Mouse (Mus musculus): ENCODE data around the gene Hoxa6.

Gene Hoxa6

DNA sequence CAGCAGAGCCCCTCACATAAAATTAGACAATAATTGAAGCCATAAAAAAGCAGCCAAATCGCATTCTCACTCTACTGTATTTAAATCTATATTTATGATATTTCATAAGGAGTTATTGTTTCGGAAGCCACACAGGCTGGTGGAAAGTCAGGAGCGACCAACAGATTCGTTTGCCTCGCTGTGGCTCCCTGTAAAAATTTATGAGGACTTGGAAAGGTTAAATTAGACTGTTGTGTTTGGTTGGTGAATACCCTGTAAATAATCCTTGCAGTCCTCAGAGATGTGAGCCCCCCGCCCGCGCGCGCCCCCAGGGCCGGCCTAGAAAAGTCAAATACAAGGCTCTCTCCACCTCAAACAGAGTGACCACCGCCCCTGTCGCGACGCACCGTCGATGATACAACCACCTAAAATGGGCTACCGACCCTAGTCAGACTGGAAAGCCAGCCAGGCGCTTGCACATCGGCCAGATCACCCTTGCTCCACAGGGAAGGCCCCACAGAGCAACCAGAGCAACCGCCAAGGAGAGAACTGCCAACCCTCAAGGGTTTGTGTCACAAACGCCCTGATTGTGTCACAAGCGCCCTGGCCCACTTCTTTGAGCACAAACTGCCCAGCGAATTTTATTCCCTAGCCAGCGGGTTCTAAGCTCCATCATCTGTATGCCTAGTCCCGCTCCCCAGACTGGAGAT, 18.2 kb upstream of the Hoxa6 start:
- peak in 1 of 2 experiments; percentile 60 for DNase-seq

DNA sequence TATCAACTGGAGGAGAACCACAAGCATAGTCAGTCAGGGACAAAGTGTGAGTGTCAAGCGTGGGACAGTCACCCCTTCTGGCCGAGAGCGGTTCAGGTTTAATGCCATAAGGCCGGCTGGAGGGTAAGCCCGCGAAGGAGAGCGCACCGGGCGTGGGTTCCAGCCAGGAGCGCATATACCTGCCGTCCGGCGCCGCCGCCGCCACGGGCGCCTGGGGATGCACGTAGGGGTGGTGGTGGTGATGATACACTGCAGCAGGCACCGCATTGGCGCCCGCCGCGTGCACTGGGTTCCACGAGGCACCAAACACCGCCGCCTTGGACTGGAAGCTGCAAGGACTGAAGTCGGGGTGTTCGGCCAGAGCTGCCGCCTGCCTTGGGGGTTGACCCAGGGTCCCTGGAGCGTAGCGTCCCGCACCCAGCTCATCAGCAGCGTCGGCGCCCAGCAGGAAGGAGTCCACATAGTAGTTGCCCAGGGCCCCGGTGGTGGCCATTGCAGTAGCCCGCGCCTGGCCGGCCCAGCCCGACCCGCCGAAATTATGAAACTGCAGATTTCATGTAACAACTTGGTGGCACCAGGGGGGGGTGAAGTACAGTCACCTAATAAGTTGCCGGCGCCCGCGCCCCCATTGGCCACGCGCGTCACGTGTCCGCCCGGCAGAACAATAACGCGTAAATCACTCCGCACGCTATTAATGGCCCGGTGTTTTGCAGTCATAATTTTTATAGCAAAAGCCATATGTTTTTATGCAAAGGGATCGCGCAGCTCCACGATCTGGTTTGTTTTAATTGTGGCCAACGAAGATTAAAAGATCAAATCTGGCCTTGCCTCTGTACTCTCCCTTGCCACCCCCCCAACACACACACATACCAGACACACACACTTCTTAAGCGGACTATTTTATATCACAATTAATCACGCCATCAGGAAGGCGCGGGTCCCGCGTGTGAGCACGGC, 17.4 kb upstream of the Hoxa6 start:
- peak; percentile 94 to 95 for DNase-seq

DNA sequence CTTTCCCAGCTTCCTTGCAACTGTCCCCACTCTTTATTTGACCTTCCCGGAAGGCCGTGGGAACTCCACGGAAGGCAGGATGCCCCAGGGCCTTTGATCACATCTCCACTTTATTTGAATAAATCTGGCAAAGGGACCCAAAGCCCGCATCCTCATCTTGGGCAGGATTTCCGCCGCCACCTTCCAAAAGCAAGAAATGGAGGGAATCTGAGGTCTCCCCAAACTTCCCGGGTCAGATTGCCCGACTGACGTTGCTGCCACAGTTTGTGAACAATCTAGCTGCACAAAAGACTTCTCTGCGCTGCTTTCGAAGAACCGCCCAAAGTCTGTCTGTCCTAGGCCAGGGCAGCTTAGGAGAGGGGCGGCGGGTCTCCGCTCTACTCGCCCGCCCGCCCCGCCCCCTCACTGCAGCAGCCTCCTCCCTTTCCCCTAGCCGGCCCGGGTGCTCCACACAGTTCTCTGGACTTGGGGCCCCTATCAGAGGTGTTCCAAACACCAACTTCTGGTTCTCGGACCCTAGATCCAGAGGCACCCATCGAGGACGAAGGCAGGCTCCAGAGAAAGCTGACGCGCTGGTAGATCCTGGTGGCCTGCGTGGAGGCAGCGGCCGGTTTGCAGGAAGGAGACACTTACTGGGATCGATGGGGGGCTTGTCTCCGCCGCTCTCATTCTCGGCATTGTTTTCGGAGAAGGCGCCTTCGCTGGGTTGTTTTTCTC, 16.5 kb upstream of the Hoxa6 start:
- peak in 1 of 2 experiments; percentile 61 for DNase-seq

DNA sequence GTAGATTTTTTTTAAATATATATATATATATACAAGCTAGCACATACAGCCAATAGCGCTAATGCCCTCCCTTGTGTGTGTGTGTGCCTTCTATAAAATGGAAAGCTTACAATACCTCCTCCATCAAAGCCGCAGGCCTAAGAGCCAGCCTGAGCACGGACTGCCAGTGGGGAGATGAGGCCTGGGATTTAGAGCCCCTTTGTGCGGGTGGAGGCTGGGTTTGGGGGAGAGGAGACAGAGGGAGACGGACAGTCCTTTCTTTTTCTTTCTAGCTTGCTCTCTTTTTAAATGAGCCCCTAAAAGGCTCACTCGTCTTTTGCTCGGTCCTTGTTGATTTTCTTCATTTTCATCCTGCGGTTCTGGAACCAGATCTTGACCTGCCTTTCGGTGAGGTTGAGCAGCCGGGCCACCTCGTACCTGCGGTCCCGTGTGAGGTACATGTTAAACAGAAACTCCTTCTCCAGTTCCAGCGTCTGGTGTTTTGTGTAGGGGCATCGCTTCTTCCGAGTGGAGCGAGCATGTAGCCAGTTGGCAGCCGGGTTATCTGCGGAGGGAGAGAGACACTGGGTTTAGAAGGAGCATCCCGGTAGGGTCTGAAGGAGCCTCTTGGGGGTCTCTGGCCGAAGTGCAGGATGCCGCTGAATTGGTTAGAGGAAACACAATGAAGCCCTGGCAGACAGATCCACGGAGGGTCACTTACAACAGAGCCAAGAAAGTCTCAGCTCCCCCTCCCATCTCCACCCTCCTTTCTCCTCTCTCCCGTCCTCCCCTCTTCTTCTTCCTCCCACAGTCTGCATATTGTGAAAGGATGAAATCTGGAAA, 15.6 kb upstream of the Hoxa6 start:
- DNase-seq, result peak in 1 of 2 experiments; percentile 56

DNA sequence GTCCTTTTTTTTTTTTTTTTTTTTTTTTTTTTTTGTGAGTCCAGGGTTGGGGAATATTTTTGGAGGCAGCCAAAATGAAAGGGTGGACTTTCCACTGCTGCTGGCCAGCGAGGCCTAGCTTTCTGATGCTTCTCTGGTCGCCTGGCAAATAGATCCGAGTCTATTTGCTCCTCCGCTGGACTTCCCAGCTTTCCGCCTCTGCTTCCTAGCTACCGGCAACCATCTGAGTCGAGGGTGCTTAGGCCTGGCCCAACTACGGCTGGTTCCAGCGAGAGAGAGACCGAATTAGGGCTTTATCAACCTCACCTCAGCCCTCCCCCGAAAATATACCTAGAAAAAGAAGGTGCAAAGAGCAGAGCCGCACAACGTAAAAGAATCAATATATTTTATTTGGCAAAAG, 14.2 kb upstream of the Hoxa6 start:
- peak in 1 of 2 experiments; percentile 52 for DNase-seq

DNA sequence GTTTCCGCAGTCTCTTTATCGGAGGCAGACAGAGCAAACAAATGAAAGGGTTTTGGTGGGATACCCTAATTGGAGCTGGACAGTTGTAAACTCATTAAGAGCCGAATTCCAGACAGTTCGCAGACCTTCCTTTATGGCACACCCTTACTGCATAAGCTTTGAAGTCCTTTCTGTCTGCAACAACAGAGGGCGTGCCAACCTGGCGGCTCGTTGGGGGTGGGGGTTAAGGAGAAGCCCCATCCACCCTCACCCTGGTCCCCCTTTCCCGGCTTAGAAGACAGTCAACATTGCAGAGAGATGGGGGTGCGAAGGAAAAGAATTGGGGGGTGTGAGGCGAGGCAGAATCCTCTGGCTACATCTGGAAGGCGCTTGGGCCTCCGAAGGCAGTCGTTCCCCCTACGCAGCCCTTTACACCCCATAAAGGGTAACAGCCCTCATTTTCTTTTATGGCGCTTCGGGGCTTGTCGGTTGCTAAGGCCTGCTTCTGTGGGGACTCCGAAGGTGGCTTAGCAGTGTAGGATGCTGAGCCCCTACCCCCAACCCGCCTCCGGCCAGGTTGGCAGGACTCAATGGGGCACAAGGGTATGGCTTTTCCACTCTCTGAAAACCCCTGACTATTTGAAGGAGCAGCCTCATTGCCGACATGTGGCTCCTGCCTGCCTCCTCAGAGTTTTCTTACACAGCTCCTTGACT, 13.6 kb upstream of the Hoxa6 start:
- DNase-seq, result peak in 1 of 2 experiments; percentile 77

DNA sequence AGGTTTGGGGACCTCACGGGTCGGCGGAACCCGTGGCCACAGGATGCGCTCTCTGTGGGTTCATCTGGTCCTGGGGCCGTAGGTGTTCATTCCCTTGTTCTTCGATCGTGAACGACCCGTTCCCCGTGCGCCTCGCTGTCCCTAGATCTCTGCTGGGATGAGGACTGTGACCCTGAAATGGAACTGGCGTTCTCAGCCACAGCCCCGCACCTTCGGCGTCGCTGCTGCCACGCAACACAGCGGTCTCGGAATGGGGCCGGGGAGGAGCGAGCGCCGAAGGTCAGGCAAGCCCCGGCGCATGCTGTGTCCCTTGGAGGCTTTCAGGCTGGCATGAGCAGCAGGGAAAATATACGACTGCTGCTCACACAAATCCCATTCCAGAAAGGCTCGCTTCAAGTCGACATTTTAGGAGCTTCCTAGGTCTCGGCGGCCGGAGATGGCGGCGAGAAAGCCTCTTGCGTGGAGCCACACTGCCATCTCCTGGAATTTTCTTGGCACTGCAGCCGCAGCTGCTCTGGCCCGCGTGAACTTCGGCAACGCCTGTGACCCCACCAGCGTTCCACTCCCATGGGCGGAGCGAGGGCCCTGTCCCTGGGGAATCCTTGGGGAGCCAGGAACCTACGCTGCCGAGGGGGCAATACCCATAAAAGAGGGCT, 12.9 kb upstream of the Hoxa6 start, which contains the start of gene Hoxa7:
Gene Hoxa7 (minus strand): TSS at position 518 of the 656 bp plus-strand sequence.
- peak; percentile 95 to 97 for DNase-seq

DNA sequence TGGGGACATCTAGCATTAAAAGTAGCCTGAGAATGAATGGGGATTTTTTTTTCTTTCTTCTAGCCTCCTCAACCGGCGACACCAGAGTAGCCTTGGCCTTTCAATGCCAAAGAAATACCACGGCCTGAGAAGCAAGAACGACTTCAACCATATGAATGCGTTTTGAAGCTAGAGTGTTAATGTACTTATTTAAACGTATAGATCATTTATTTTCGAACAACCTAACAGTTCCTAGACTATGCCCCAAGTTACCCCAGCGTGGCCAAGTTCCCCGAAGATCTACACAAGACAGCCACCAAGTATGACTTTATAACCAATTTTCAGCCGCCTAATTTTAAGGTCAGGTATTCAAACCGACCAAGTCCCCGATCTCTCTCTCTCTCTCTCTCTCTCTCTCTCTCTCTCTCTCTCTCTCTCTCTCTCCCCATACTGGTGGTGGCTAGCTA, 12.4 kb upstream of the Hoxa6 start:
- DNase-seq, result peak in 1 of 2 experiments; percentile 27

DNA sequence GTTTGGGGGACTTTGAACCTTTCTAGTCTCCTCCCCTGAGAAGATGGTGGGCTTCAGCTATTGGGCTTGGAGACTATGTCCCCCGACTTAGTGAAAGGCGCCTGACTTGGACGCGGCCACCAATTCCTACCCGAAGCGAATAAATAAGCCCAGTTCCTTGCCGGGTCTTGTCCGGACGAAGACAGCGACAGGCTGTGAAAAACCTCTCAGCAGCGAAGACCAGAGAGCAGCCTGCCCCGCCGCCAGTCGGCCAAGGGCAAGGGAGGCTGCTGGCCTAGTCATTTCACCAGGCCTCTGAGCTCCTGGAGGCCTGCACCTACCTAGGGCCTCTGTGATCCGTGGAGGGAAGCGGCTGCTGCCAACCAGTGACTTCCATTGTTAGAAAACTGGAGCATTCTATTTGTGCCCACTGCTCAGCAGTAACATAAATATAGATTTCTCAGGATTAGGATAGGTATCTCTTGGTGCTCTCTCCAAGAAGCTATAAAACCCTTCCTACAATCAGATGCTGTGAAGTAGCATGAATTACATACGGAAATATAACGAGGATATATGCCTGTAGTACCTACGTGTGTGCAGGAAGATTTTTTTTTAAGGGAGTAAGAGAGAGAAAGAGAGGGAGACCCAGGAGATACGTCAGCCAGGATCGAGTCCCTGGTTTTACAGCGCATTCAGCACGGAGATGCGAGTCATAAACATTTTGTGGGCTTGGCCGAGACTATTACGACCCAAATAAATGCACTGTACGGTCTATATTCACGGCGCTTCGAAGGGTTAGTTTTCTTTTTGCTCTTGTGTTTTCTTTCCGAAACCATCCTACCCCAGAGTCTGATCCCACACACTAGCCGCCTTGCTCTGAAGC, 11.7 kb upstream of the Hoxa6 start:
- peak in 1 of 2 experiments; percentile 74 for DNase-seq

DNA sequence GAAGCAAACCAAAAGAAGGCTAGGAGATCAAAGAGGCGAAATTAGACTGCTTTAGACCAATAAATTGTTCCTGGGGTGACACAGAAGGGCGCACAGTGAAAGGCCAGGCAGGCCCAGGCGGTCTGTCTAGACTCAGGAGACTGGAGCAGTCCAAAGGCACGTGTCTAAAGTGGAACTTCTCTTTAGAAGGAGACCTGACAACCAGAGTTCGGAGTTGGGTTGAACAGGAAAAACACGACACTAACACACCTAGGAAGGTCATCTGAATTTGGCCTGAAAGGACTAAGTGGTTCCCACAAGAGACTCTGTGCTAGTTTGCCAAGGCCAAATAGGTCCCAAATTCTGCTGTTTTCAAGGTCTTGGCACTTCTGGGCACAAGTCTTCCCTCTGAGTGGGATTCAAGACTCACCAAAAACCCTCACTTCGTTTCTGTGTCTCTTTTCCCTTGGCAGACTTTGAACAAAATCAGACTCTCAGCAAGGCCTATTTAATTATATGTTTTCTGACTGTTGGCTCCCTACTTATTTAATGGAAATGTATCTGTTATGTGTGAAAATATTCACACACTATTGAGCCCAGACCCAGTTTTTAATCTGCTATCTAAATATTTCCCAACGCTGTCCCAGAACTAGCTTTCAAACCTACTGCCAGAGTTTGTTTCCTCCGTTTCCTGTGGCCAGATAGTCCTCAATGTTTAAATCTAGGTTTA, 10.9 kb upstream of the Hoxa6 start:
- DNase-seq, result peak in 1 of 2 experiments; percentile 50

DNA sequence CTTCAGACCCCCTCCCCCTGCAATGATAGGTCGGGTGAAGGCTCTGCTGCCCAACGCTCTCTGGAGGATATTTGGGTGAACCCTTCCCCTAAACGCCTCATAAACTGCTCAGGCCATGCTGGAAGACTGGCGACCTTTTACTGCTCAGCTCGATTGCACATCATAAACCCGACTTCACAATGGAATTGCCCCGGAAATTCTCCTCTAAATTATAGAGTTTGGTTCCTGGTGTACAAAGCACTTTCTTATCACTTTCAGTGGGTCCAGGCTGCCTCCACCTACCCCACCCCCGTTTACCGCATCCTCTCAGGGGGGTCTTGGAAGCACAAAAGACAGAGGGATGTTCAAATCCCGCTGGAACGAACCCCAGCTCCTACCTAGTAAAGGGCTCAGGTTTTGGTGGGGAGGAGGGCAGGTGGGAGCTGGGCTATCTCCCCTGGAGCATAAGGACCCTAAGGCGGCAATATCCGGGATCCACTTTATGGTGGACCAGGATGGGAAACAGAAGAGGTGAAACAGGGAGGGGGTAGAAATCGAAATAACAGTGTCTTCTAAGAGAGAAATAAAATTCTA, 10.2 kb upstream of the Hoxa6 start:
- DNase-seq, result peak in 1 of 2 experiments; percentile 40

DNA sequence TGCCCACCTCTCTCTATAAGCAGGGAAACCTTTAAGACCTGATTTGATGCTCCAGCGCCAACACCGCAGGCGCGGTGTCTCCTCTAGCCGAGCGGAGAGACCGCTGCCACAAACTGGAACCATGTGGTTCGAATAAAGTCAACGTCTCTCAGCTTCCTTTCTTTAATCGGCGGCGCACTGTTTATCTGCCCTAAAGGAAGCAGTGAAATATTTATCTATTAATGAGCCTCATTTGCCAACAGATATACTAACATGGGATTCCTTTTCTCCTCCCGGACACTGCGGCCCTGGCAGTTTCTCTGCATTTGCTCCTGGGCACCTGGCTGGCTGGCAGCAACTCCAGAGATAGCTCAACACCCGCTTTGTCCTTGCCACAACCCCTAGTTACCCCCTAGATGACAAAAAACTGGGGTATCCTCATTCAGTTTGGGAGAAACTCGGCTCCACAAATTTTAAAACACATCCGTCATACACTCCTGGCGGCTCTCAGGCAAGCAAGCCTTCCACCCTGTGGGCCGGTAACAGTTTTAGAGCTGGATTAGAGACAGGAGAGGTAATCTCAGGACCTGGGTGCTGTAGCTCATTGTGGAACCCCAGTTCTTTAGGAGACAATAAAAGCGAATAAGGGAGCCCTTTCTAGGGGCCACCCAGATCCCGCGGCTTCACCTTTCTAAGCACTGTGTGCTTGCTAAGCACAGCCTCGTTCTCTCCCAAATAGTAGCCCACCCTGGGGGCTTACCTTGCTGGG, 9.5 kb upstream of the Hoxa6 start:
- DNase-seq, result peak in 1 of 2 experiments; percentile 58

DNA sequence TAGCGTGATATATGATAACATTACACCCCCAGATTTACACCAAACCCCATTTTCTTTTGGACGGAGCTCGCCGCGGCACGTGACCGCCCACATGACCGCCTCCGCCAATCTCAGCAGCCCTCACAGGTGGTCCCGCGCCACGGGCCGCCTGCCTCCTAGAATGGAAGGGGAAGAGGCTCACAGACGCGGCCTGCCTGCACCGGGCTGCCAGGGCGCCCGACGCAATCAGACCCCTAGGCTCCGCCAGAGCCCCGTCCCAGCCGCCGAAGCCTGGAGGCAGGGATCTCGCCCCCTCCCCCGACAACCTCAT, 8.9 kb upstream of the Hoxa6 start:
- peak; percentile 96 for DNase-seq

DNA sequence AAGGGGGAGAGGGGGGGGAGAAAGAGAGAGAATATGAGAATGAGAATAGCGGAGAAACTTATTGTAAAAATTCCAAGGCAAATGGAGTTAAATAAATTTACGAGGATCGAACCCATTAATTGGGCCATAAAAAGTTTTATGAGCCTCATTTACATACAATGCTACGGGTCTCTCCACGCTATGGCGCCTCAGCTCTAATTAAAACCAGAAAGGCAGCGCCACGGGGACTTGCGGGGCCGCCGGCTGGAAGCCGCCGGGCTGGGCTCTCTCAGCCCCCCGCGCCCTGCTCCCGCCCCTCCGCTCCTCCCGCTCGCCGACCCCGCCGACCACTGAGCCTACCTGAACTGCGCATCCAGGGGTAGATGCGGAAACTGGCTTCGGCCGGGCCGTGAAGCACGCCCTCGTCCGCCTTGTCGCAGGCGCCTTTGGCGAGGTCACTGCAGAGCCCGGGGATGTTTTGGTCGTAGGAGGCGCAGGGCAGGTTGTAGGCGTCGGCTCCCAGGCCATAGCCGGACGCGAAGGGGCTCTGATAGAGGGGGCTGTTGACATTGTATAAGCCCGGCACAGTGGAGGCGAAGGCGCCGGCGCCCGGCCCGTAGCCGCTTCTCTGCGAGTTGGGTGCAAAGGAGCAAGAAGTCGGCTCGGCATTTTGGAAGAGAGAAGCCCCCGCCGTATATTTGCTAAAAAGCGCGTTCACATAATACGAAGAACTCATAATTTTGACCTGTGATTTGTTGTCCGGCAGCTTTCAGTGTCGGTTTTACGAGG, 8.4 kb upstream of the Hoxa6 start:
- peak in 1 of 2 experiments; percentile 73 for DNase-seq

DNA sequence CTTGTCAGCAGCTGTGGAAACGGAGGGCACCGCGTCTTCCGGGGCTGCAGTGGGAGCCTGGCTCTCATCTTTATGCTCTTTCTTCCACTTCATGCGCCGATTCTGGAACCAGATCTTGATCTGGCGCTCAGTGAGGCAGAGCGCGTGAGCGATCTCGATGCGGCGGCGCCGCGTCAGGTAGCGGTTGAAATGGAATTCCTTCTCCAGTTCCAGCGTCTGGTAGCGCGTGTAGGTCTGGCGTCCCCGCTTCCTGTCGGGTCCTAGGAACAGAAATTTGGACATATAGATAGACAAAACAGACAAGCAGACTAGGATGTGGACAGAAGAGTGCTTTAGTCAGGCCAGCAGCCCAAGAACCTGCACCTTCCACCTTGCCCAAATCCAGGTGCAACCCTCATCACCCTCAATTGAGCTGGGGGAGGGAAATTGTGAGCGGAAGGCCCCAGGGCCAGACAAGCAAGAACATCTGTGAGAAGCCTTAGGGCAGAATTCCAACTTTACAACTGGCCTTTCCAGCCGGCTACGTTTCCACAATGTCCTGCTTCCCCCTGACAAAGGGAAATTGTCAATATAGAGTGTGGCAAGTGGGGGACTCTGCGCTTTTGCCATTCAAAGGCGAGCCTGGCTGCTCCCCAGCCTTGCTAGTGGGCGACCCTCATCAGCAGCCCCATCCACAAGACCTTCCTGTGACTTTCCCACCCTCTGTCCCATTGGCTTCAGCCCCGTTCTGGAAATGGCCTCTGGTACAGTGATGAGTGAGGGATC, 7.4 kb upstream of the Hoxa6 start:
- peak; percentile 12 to 64 for DNase-seq

DNA sequence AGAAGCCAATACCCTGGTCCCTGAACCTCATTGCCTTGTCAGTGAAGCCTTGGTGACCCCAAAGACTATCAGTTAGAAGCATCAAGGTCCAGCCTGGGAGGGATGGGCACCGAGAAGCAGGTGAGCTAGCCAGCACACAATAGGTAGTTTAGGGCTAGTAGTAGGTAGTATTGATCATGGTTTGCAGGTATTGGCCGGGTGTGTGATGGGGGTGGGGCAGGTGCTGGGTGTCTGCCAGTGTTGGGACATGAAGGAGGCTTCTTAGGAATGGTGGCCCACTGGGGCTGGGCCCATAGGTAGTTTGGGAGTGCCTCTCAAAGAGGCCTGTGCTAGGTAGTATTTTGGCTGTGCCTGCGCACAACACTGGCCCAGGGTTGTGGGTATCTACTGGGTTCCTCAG, 6.5 kb upstream of the Hoxa6 start:
- peak in 1 of 2 experiments; percentile 45 for DNase-seq
